Mouse (Mus musculus) right cerebral cortex, postnatal 4 days (tissue): ENCODE data around the gene Lrmda.

ENCODE experiments used
- DNase-seq: peaks from one replicate; pipeline ENCODE4 v3.0.0-alpha.2; 2022

Lrmda gene

GRCm38 (mm10) chr14:22019252-22019948 is at the start of gene Lrmda:
Gene Lrmda, plus strand, starts transcription at chr14:22019712.
- DNase-seq, result peak; percentile 22

- DNase-seq, result peak; percentile 80
Observed at GRCm38 (mm10) chr14:21981462-21981861, 38.0 kb upstream of the Lrmda start.

- DNase-seq, result peak; percentile 8
Observed at GRCm38 (mm10) chr14:21982096-21982591, 37.4 kb upstream of the Lrmda start.

GRCm38 (mm10) chr14:21982592-21983310 is 36.8 kb upstream of the Lrmda start:
- peak; percentile 19 for DNase-seq

GRCm38 (mm10) chr14:21983311-21983949 is 36.1 kb upstream of the Lrmda start:
- DNase-seq, result peak; percentile 18

GRCm38 (mm10) chr14:21983950-21984730 is 35.4 kb upstream of the Lrmda start:
- no peak for DNase-seq

- DNase-seq, result peak; percentile 19
Observed at GRCm38 (mm10) chr14:21984757-21985425, 34.6 kb upstream of the Lrmda start.

- no peak for DNase-seq
Observed at GRCm38 (mm10) chr14:21985426-21985931, 34.0 kb upstream of the Lrmda start.

- DNase-seq, result peak; percentile 89
Observed at GRCm38 (mm10) chr14:21985981-21986732, 33.4 kb upstream of the Lrmda start.

GRCm38 (mm10) chr14:21986733-21987659 is 32.5 kb upstream of the Lrmda start:
- peak; percentile 42 for DNase-seq

GRCm38 (mm10) chr14:21987660-21988576 is 31.6 kb upstream of the Lrmda start:
- DNase-seq, result peak; percentile 77

GRCm38 (mm10) chr14:21988577-21989290 is 30.8 kb upstream of the Lrmda start:
- DNase-seq, result peak; percentile 21

GRCm38 (mm10) chr14:21989291-21989913 is 30.1 kb upstream of the Lrmda start, which contains the start of gene Zfp503:
Gene Zfp503, minus strand, starts transcription at chr14:21989601.
- peak; percentile 10 for DNase-seq

- peak; percentile 14 for DNase-seq
Observed at GRCm38 (mm10) chr14:21990321-21991021, 29.0 kb upstream of the Lrmda start.

- no peak for DNase-seq
Observed at GRCm38 (mm10) chr14:21991251-21991780, 28.2 kb upstream of the Lrmda start.

- DNase-seq, result no peak
Observed at GRCm38 (mm10) chr14:21991856-21992255, 27.7 kb upstream of the Lrmda start.
